Mouse (Mus musculus): ENCODE data around the gene Fgf4. TPM values are rescaled to one million over a fixed set of nuclear protein-coding genes. Genes with fewer than 3 reads are reported as not detected.

Fgf4 gene
- total and polyA plus RNA-seq, 3 experiments, result not detected

DNA sequence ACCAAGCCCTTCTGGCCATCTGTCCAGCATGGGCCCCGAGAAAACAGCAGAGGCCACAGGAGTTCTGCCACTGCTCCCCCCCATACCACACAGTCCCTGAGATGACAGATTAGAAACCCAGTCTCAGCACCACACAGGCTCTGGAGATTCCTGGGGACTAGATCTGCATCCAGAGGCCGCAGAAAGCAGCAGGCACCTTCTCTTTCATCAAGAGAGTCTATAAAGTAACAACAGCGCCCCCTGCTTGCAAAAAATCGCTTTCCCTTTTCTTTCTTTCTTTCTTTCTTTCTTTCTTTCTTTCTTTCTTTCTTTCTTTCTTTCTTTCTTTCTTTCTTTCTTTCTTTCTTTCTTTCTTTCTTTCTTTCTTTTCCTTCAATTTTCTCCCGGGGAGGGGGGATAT, 47.0 kb downstream of the Fgf4 start:
- Histone ChIP-seq H3K36me3 (ENCODE audit: control insufficient read depth in 1 of 2, insufficient read depth in 2 of 2, low read length in 2 of 2) (peaks cover 0 to 9% of the 10 kb centered on the region in 2 experiments; a peak in 2 of 4 replicates), H3K79me2 (ENCODE audit: control insufficient read depth, insufficient read depth, low read length, poor library complexity) (peaks cover 15% of the 10 kb centered on the region), H3K4me1 (ENCODE audit: control insufficient read depth in 1 of 2, insufficient read depth in 2 of 2, low read length in 2 of 2) (peaks cover 5 to 13% of the 10 kb centered on the region in 2 experiments; a peak in 2 of 4 replicates), H3K9ac (ENCODE audit: control insufficient read depth, low read depth, low read length, poor library complexity, severe bottlenecking) (peak overlapping the region; percentile 79), H3K9me3 (replicated peaks; ENCODE audit: insufficient read depth, low read length) (no peaks in the 10 kb centered on the region), H3K4me3 (ENCODE audit: control insufficient read depth in 1 of 2, insufficient read depth in 1 of 2, low read depth in 2 of 2, low read length in 2 of 2) (peak overlapping the region; percentile 84 to 86), H3K27me3 (ENCODE audit: control insufficient read depth in 1 of 2, insufficient read depth in 2 of 2, low read length in 2 of 2) (no peaks in the 10 kb centered on the region), H3K27ac (ENCODE audit: control insufficient read depth, low read depth, low read length) (no peak overlapping the region)
- DNase-seq (ENCODE audit: low read depth, low spot score), result peak; percentile 64
- TF ChIP-seq E2F4 (IDR thresholded peaks at IDR 0.05; ENCODE audit: borderline replicate concordance, low read depth, low read length) (no peak), CTCF (IDR thresholded peaks at IDR 0.05 in 2 of 3, conservative IDR thresholded peaks at IDR 0.05 in 1 of 3; ENCODE audit: control insufficient read depth in 1 of 3, insufficient read depth in 1 of 3, low read depth in 2 of 3, low read length in 3 of 3, poor library complexity in 1 of 3, severe bottlenecking in 1 of 3) (peak; percentile 29 to 51 (median 31); a peak in 5 of 6 replicates), ELF1 (IDR thresholded peaks at IDR 0.05; ENCODE audit: low read depth, low read length) (no peak), RAD21 (IDR thresholded peaks at IDR 0.05; ENCODE audit: low read depth, low read length) (0 out of 2 replicates have a peak, but pooled peaks have one; percentile 18), SMC3 (IDR thresholded peaks at IDR 0.05; ENCODE audit: low read depth, low read length) (peak; percentile 14)

DNA sequence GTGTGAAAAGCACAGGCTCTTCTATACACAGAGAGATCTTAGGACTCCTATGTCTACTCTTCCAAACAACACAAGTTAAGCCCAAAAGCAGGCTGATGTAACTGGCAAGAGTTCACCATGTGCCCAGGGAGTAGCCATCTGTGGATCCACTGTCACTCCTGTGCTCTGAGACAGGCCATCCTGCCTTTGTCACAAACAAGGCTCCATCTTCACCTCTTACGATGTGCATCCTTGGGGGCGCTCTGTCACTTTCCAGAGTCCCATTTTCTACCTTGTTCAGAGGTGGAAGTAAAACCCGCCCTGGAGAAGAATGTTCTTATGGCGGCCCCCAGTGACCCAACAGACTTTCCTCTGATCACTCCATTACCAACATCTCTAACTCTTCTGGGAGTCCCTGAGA, 47.5 kb downstream of the Fgf4 start:
- TF ChIP-seq USF1 (IDR thresholded peaks at IDR 0.05; ENCODE audit: low read depth, low read length) (no peak), MAX (IDR thresholded peaks at IDR 0.05; ENCODE audit: low read length) (no peak), SIN3A (IDR thresholded peaks at IDR 0.05; ENCODE audit: low read length) (0 out of 2 replicates have a peak, but pooled peaks have one; percentile 20), TAL1 (IDR thresholded peaks at IDR 0.05; ENCODE audit: low read length) (no peak), MAZ (IDR thresholded peaks at IDR 0.05; ENCODE audit: low read depth, low read length) (no peak)
- peaks cover 5 to 13% of the 10 kb centered on the region in 2 experiments; a peak in 2 of 4 replicates for H3K4me1 ChIP-seq (ENCODE audit: control insufficient read depth in 1 of 2, insufficient read depth in 2 of 2, low read length in 2 of 2)
- peak; percentile 63 for DNase-seq (ENCODE audit: low read depth, low spot score)
- H3K27me3 ChIP-seq (ENCODE audit: control insufficient read depth in 1 of 2, insufficient read depth in 2 of 2, low read length in 2 of 2), result no peaks in the 10 kb centered on the region
- no peaks in the 10 kb centered on the region for H3K9me3 ChIP-seq (replicated peaks; ENCODE audit: insufficient read depth, low read length)
- H3K9ac ChIP-seq (ENCODE audit: control insufficient read depth, low read depth, low read length, poor library complexity, severe bottlenecking), result peak overlapping the region; percentile 79
- H3K36me3 ChIP-seq (ENCODE audit: control insufficient read depth in 1 of 2, insufficient read depth in 2 of 2, low read length in 2 of 2), result peaks cover 0 to 9% of the 10 kb centered on the region in 2 experiments; a peak in 2 of 4 replicates
- peak overlapping the region; percentile 84 to 86 for H3K4me3 ChIP-seq (ENCODE audit: control insufficient read depth in 1 of 2, insufficient read depth in 1 of 2, low read depth in 2 of 2, low read length in 2 of 2)
- peak overlapping the region; percentile 35 for H3K27ac ChIP-seq (ENCODE audit: control insufficient read depth, low read depth, low read length)
- H3K79me2 ChIP-seq (ENCODE audit: control insufficient read depth, insufficient read depth, low read length, poor library complexity), result peaks cover 15% of the 10 kb centered on the region

DNA sequence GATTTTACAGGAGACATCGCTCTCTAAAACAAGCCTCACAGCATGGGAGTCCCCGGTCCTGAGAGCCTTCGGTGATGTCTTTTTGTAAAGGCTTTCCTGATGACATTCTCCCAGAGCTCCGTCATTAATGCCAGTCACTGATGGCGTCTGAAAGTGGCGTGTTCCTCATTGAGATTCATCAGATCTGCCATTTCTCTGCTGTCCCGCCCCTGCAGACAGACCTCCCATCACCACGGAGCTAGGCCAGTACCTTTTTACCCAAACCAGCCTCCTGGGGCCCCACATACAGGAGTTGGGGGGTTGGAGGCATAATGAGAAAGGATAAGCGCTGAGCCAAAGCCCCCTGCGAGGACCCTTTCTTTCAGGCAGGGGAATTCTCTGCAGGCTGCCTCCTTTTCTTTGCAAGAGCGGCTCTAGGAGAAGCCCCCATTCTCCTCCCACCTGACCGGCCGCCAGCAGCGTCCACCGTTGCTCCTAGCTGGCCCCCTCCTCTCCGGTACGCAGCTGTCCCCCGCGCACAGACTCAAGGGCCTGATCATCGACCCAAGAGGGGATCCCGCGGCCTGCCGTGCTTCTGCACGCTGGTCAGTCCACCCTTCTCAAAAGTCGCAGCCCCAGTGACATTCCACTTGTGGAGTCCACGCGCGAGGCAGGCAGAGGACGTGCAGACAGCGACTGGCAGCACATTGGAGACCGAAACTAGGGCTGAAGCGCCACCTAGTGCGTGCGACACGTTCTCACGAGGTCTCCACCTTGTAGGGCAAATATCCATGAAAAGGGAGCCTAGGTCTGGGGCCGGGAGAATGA, 48.3 kb downstream of the Fgf4 start:
- H3K27me3 ChIP-seq (ENCODE audit: control insufficient read depth in 1 of 2, insufficient read depth in 2 of 2, low read length in 2 of 2), result no peaks in the 10 kb centered on the region
- H3K79me2 ChIP-seq (ENCODE audit: control insufficient read depth, insufficient read depth, low read length, poor library complexity), result peaks cover 15% of the 10 kb centered on the region
- H3K9ac ChIP-seq (ENCODE audit: control insufficient read depth, low read depth, low read length, poor library complexity, severe bottlenecking), result peak overlapping the region; percentile 79
- H3K9me3 ChIP-seq (replicated peaks; ENCODE audit: insufficient read depth, low read length), result no peaks in the 10 kb centered on the region
- peaks cover 0 to 9% of the 10 kb centered on the region in 2 experiments; a peak in 2 of 4 replicates for H3K36me3 ChIP-seq (ENCODE audit: control insufficient read depth in 1 of 2, insufficient read depth in 2 of 2, low read length in 2 of 2)
- DNase-seq (ENCODE audit: low read depth, low spot score), result peak; percentile 93
- peaks cover 5 to 13% of the 10 kb centered on the region in 2 experiments; a peak in 2 of 4 replicates for H3K4me1 ChIP-seq (ENCODE audit: control insufficient read depth in 1 of 2, insufficient read depth in 2 of 2, low read length in 2 of 2)
- peak overlapping the region; percentile 73 for H3K27ac ChIP-seq (ENCODE audit: control insufficient read depth, low read depth, low read length)
- H3K4me3 ChIP-seq (ENCODE audit: control insufficient read depth in 1 of 2, insufficient read depth in 1 of 2, low read depth in 2 of 2, low read length in 2 of 2), result peak overlapping the region; percentile 84 to 86
- TF ChIP-seq NRF1 (IDR thresholded peaks at IDR 0.05; ENCODE audit: insufficient read depth, low read depth, low read length, poor library complexity, severe bottlenecking) (no peak), POLR2A (IDR thresholded peaks at IDR 0.05; ENCODE audit: control insufficient read depth in 1 of 2, insufficient read depth in 1 of 2, low read depth in 1 of 2, low read length in 2 of 2, poor library complexity in 1 of 2) (peak in 1 of 2 experiments; percentile 52; a peak in 1 of 4 replicates), E2F4 (IDR thresholded peaks at IDR 0.05; ENCODE audit: borderline replicate concordance, low read depth, low read length) (no peak), HCFC1 (IDR thresholded peaks at IDR 0.05; ENCODE audit: low read depth, low read length) (peak; percentile 77), CTCF (IDR thresholded peaks at IDR 0.05 in 2 of 3, conservative IDR thresholded peaks at IDR 0.05 in 1 of 3; ENCODE audit: control insufficient read depth in 1 of 3, insufficient read depth in 1 of 3, low read depth in 2 of 3, low read length in 3 of 3, poor library complexity in 1 of 3, severe bottlenecking in 1 of 3) (peak; percentile 51 to 84 (median 79)), POLR2AphosphoS2 (IDR thresholded peaks at IDR 0.05; ENCODE audit: low read length) (no peak), UBTF (IDR thresholded peaks at IDR 0.05; ENCODE audit: borderline replicate concordance, insufficient read depth, low read depth, low read length) (0 out of 2 replicates have a peak, but pooled peaks have one; percentile 48), TAL1 (IDR thresholded peaks at IDR 0.05; ENCODE audit: low read length) (no peak), TBP (IDR thresholded peaks at IDR 0.05; ENCODE audit: low read depth, low read length) (0 out of 2 replicates have a peak, but pooled peaks have one; percentile 43), JUND (IDR thresholded peaks at IDR 0.05; ENCODE audit: low read depth, low read length) (no peak), SMC3 (IDR thresholded peaks at IDR 0.05; ENCODE audit: low read depth, low read length) (peak; percentile 39), MEF2A (IDR thresholded peaks at IDR 0.05; ENCODE audit: extremely low read depth, insufficient replicate concordance, low read depth, low read length, poor library complexity, severe bottlenecking) (no peak), RAD21 (IDR thresholded peaks at IDR 0.05; ENCODE audit: low read depth, low read length) (peak; percentile 53), POLR2AphosphoS5 (IDR thresholded peaks at IDR 0.05; ENCODE audit: borderline replicate concordance, low read depth, low read length) (peak; percentile 37; the same call in 1 of the 2 replicates), ELF1 (IDR thresholded peaks at IDR 0.05; ENCODE audit: low read depth, low read length) (peak; percentile 30; the same call in 1 of the 2 replicates), ZKSCAN1 (IDR thresholded peaks at IDR 0.05; ENCODE audit: low read depth, low read length) (no peak), BHLHE40 (IDR thresholded peaks at IDR 0.05; ENCODE audit: borderline replicate concordance, low read depth, low read length) (no peak)
